Mouse (Mus musculus): Measurements from ENCODE around the gene Gm1123. TPM values are rescaled to one million over a fixed set of nuclear protein-coding genes. Genes with fewer than 3 reads are reported as not detected.

The Gm1123 gene
- polyA plus RNA-seq, 1 experiment from 2014 or later, result not detected

GRCm38 (mm10) chr9:99057751-99058150 is 22.2 kb upstream of the Gm1123 start:
- H3K36me3 ChIP-seq (ENCODE audit: control insufficient read depth, insufficient read depth, low read length), result no peaks in the 10 kb centered on the region
- no peak overlapping the region for H3K4me3 ChIP-seq (ENCODE audit: low read depth, low read length)
- no peaks in the 10 kb centered on the region for H3K4me1 ChIP-seq (replicated peaks; ENCODE audit: control insufficient read depth, insufficient read depth, low read length)
- H3K27me3 ChIP-seq (ENCODE audit: control insufficient read depth, insufficient read depth, low read length), result no peaks in the 10 kb centered on the region
- H3K27ac ChIP-seq (ENCODE audit: low read depth, low read length), result no peak overlapping the region
- no peak overlapping the region for H3K9ac ChIP-seq (ENCODE audit: low read depth, low read length)
- 91% methylated on average over 3 of the region's 3 CpGs for WGBS
- ATAC-seq (ENCODE audit: low FRiP score), result no peak
- no peak overlapping the region for H3K4me2 ChIP-seq (replicated peaks; ENCODE audit: low read depth, low read length)
- DNase-seq (ENCODE audit: low spot score), result no peak
- no peaks in the 10 kb centered on the region for H3K9me3 ChIP-seq (ENCODE audit: control insufficient read depth, low read length)

DNA sequence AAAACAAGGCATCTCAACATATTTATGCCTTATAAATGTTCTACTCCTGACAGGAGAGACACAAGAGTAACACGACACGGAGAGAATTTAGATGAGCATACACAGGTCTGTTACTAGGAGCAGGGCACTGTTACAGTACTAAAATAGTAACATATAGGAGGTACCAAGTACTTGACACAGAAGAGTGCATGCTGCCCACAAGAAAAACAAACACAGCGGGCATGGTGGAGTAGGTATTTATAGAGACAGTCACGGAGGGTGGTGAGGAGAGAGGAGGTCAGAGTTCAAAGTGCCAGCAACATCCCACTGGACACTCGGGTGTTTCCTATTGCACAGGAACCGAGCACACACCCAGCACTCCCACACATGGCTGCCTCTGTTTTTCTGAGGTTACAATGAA is 14.2 kb upstream of the Gm1123 start:
- H3K9me3 ChIP-seq (ENCODE audit: control insufficient read depth, low read length), result no peaks in the 10 kb centered on the region
- no peak overlapping the region for H3K4me2 ChIP-seq (replicated peaks; ENCODE audit: low read depth, low read length)
- H3K36me3 ChIP-seq (ENCODE audit: control insufficient read depth, insufficient read depth, low read length), result no peaks in the 10 kb centered on the region
- no peaks in the 10 kb centered on the region for H3K27me3 ChIP-seq (ENCODE audit: control insufficient read depth, insufficient read depth, low read length)
- no peaks in the 10 kb centered on the region for H3K4me1 ChIP-seq (replicated peaks; ENCODE audit: control insufficient read depth, insufficient read depth, low read length)
- no peak overlapping the region for H3K4me3 ChIP-seq (ENCODE audit: low read depth, low read length)
- H3K27ac ChIP-seq (ENCODE audit: low read depth, low read length), result no peak overlapping the region
- no peak for DNase-seq (ENCODE audit: low spot score)
- 68% methylated on average over 6 of the region's 6 CpGs for WGBS
- ATAC-seq (ENCODE audit: low FRiP score), result no peak
- H3K9ac ChIP-seq (ENCODE audit: low read depth, low read length), result no peak overlapping the region

DNA sequence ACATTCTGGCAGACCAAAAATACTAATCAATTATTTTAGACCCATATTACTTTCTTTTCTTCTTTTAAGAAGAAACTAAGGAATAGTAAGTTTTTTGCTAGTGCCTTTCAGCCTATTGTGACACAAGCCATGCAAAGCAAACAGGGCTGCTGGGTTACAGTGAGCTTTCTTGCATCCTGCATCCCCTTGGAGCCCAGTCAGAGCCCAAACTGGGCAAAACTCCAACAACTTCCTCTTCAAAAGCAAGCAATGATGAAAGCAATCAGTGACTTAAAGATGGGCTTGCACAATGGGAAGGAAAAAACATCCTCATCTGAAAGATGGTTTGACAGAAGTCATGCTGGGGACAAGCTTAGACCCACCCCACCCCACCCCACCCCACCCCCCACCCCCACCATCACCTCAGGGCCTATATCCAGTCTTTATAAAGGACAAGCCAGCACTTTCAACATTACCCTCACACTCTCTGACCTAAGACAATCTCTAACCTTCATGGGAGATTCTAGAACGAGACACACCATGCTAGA is 13.3 kb upstream of the Gm1123 start:
- 67% methylated on average over 1 of the region's 1 CpGs for WGBS
- H3K4me2 ChIP-seq (replicated peaks; ENCODE audit: low read depth, low read length), result no peak overlapping the region
- H3K9me3 ChIP-seq (ENCODE audit: control insufficient read depth, low read length), result no peaks in the 10 kb centered on the region
- no peaks in the 10 kb centered on the region for H3K4me1 ChIP-seq (replicated peaks; ENCODE audit: control insufficient read depth, insufficient read depth, low read length)
- H3K9ac ChIP-seq (ENCODE audit: low read depth, low read length), result no peak overlapping the region
- DNase-seq (ENCODE audit: low spot score) (no peak), ATAC-seq (ENCODE audit: low FRiP score) (no peak)
- no peaks in the 10 kb centered on the region for H3K36me3 ChIP-seq (ENCODE audit: control insufficient read depth, insufficient read depth, low read length)
- H3K27me3 ChIP-seq (ENCODE audit: control insufficient read depth, insufficient read depth, low read length), result no peaks in the 10 kb centered on the region
- no peak overlapping the region for H3K4me3 ChIP-seq (ENCODE audit: low read depth, low read length)
- H3K27ac ChIP-seq (ENCODE audit: low read depth, low read length), result no peak overlapping the region

GRCm38 (mm10) chr9:99044761-99045160 is 9.2 kb upstream of the Gm1123 start:
- DNase-seq (ENCODE audit: low spot score) (no peak), ATAC-seq (ENCODE audit: low FRiP score) (no peak)
- Histone ChIP-seq H3K27me3 (ENCODE audit: control insufficient read depth, insufficient read depth, low read length) (no peaks in the 10 kb centered on the region), H3K9me3 (ENCODE audit: control insufficient read depth, low read length) (no peaks in the 10 kb centered on the region), H3K4me3 (ENCODE audit: low read depth, low read length) (no peak overlapping the region), H3K9ac (ENCODE audit: low read depth, low read length) (no peak overlapping the region), H3K4me2 (replicated peaks; ENCODE audit: low read depth, low read length) (no peak overlapping the region), H3K36me3 (ENCODE audit: control insufficient read depth, insufficient read depth, low read length) (no peaks in the 10 kb centered on the region), H3K27ac (ENCODE audit: low read depth, low read length) (no peak overlapping the region), H3K4me1 (replicated peaks; ENCODE audit: control insufficient read depth, insufficient read depth, low read length) (no peaks in the 10 kb centered on the region)
- 94% methylated on average over 8 of the region's 8 CpGs for WGBS

GRCm38 (mm10) chr9:99042641-99043040 is 7.1 kb upstream of the Gm1123 start:
- H3K27ac ChIP-seq (ENCODE audit: low read depth, low read length), result no peak overlapping the region
- no peaks in the 10 kb centered on the region for H3K27me3 ChIP-seq (ENCODE audit: control insufficient read depth, insufficient read depth, low read length)
- H3K9me3 ChIP-seq (ENCODE audit: control insufficient read depth, low read length), result no peaks in the 10 kb centered on the region
- H3K4me3 ChIP-seq (ENCODE audit: low read depth, low read length), result no peak overlapping the region
- DNase-seq (ENCODE audit: low spot score) (no peak), ATAC-seq (ENCODE audit: low FRiP score) (no peak)
- H3K4me1 ChIP-seq (replicated peaks; ENCODE audit: control insufficient read depth, insufficient read depth, low read length), result no peaks in the 10 kb centered on the region
- H3K4me2 ChIP-seq (replicated peaks; ENCODE audit: low read depth, low read length), result no peak overlapping the region
- no peak overlapping the region for H3K9ac ChIP-seq (ENCODE audit: low read depth, low read length)
- H3K36me3 ChIP-seq (ENCODE audit: control insufficient read depth, insufficient read depth, low read length), result no peaks in the 10 kb centered on the region
- WGBS, result 96% methylated on average over 4 of the region's 4 CpGs

GRCm38 (mm10) chr9:99041994-99042393 is 6.5 kb upstream of the Gm1123 start:
- ATAC-seq (ENCODE audit: low FRiP score) (no peak), DNase-seq (ENCODE audit: low spot score) (no peak)
- H3K4me3 ChIP-seq (ENCODE audit: low read depth, low read length), result no peak overlapping the region
- no peak overlapping the region for H3K9ac ChIP-seq (ENCODE audit: low read depth, low read length)
- H3K27ac ChIP-seq (ENCODE audit: low read depth, low read length), result no peak overlapping the region
- 84% methylated on average over 9 of the region's 9 CpGs for WGBS
- H3K4me1 ChIP-seq (replicated peaks; ENCODE audit: control insufficient read depth, insufficient read depth, low read length), result no peaks in the 10 kb centered on the region
- no peaks in the 10 kb centered on the region for H3K36me3 ChIP-seq (ENCODE audit: control insufficient read depth, insufficient read depth, low read length)
- H3K9me3 ChIP-seq (ENCODE audit: control insufficient read depth, low read length), result no peaks in the 10 kb centered on the region
- no peaks in the 10 kb centered on the region for H3K27me3 ChIP-seq (ENCODE audit: control insufficient read depth, insufficient read depth, low read length)
- no peak overlapping the region for H3K4me2 ChIP-seq (replicated peaks; ENCODE audit: low read depth, low read length)

DNA sequence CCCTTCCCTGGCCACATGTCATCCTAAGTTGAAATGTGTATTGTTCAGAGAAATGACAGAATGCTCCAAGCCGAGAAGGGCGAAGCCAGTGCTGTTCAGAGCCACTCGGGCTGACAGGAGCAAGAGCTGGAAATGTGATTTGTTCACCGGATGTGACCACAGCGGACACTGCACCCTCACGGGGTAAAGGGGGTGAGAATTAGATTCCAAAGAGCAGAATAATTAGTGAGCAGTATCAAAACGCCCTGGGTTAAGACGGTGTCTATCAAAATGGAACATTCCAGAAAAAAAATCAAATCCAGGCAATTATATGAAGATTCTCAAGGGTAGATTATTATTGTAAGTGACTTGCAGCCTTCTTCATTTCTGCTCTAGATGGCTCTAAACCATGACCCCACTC is 1.4 kb downstream of the Gm1123 start:
- no peak overlapping the region for H3K4me3 ChIP-seq (ENCODE audit: low read depth, low read length)
- H3K4me1 ChIP-seq (replicated peaks; ENCODE audit: control insufficient read depth, insufficient read depth, low read length), result no peaks in the 10 kb centered on the region
- 86% methylated on average over 8 of the region's 8 CpGs for WGBS
- DNase-seq (ENCODE audit: low spot score) (no peak), ATAC-seq (ENCODE audit: low FRiP score) (no peak)
- no peak overlapping the region for H3K4me2 ChIP-seq (replicated peaks; ENCODE audit: low read depth, low read length)
- no peaks in the 10 kb centered on the region for H3K27me3 ChIP-seq (ENCODE audit: control insufficient read depth, insufficient read depth, low read length)
- no peaks in the 10 kb centered on the region for H3K36me3 ChIP-seq (ENCODE audit: control insufficient read depth, insufficient read depth, low read length)
- H3K9me3 ChIP-seq (ENCODE audit: control insufficient read depth, low read length), result no peaks in the 10 kb centered on the region
- no peak overlapping the region for H3K27ac ChIP-seq (ENCODE audit: low read depth, low read length)
- no peak overlapping the region for H3K9ac ChIP-seq (ENCODE audit: low read depth, low read length)

GRCm38 (mm10) chr9:99032031-99032430 is 3.5 kb downstream of the Gm1123 start:
- Histone ChIP-seq H3K9ac (ENCODE audit: low read depth, low read length) (no peak overlapping the region), H3K27me3 (ENCODE audit: control insufficient read depth, insufficient read depth, low read length) (no peaks in the 10 kb centered on the region), H3K4me1 (replicated peaks; ENCODE audit: control insufficient read depth, insufficient read depth, low read length) (no peaks in the 10 kb centered on the region), H3K4me3 (ENCODE audit: low read depth, low read length) (no peak overlapping the region), H3K27ac (ENCODE audit: low read depth, low read length) (no peak overlapping the region), H3K4me2 (replicated peaks; ENCODE audit: low read depth, low read length) (no peak overlapping the region), H3K9me3 (ENCODE audit: control insufficient read depth, low read length) (no peaks in the 10 kb centered on the region), H3K36me3 (ENCODE audit: control insufficient read depth, insufficient read depth, low read length) (no peaks in the 10 kb centered on the region)
- no peak for ATAC-seq (ENCODE audit: low FRiP score)
- DNase-seq (ENCODE audit: low spot score), result no peak
- 88% methylated on average over 8 of the region's 8 CpGs for WGBS

GRCm38 (mm10) chr9:99021751-99022150 is 13.8 kb downstream of the Gm1123 start:
- DNase-seq (ENCODE audit: low spot score) (no peak), ATAC-seq (ENCODE audit: low FRiP score) (no peak)

More at GRCm38 (mm10) chr9:99021751-99022150, 13.8 kb downstream of the Gm1123 start:
- no peaks in the 10 kb centered on the region for H3K36me3 ChIP-seq (ENCODE audit: control insufficient read depth, insufficient read depth, low read length)
- no peak overlapping the region for H3K4me2 ChIP-seq (replicated peaks; ENCODE audit: low read depth, low read length)
- no peaks in the 10 kb centered on the region for H3K9me3 ChIP-seq (ENCODE audit: control insufficient read depth, low read length)
- WGBS, result 84% methylated on average over 4 of the region's 4 CpGs
- no peak overlapping the region for H3K4me3 ChIP-seq (ENCODE audit: low read depth, low read length)
- H3K9ac ChIP-seq (ENCODE audit: low read depth, low read length), result no peak overlapping the region
- no peaks in the 10 kb centered on the region for H3K27me3 ChIP-seq (ENCODE audit: control insufficient read depth, insufficient read depth, low read length)
- no peak overlapping the region for H3K27ac ChIP-seq (ENCODE audit: low read depth, low read length)
- no peaks in the 10 kb centered on the region for H3K4me1 ChIP-seq (replicated peaks; ENCODE audit: control insufficient read depth, insufficient read depth, low read length)
